Mouse (Mus musculus) neural tube, embryonic 14.5 days (tissue): ENCODE measurements around the gene Atf7ip. TPM values are rescaled to one million over a fixed set of nuclear protein-coding genes. Genes with fewer than 3 reads are reported as not detected.

Experiments
- ATAC-seq: fragments of 200-750 bp; cut with Nextera tagmentation; 2 replicates; pipeline ENCODE4 v1.8.0; 2017; ENCODE audit warnings: low read depth, mild to moderate bottlenecking, moderate TSS enrichment, moderate library complexity
- H3K27ac ChIP-seq: fragments of 300-500 bp; sonication (generic); 2 replicates; pipeline ENCODE4 v1.5.1; 2014; ENCODE audit warnings: low read depth, mild to moderate bottlenecking, control low read depth, low read length, moderate library complexity, mixed read lengths
- H3K27me3 ChIP-seq: fragments of 300-500 bp; sonication (generic); 2 replicates; pipeline ENCODE4 v1.6.1; 2014; ENCODE audit warnings: low read length; ENCODE audit not compliant: control insufficient read depth, insufficient read depth
- H3K36me3 ChIP-seq: fragments of 300-500 bp; sonication (generic); 2 replicates; pipeline ENCODE4 v1.6.1; 2014; ENCODE audit warnings: low read length, mixed read lengths; ENCODE audit not compliant: control insufficient read depth, insufficient read depth
- H3K4me1 ChIP-seq: fragments of 300-500 bp; sonication (generic); 2 replicates; pipeline ENCODE4 v1.6.1; 2014; ENCODE audit warnings: low read length; ENCODE audit not compliant: control insufficient read depth, insufficient read depth
- H3K4me2 ChIP-seq: fragments of 300-500 bp; sonication (generic); 2 replicates; pipeline ENCODE4 v1.6.1; 2014; ENCODE audit warnings: mild to moderate bottlenecking, low read depth, low read length, control low read depth
- H3K4me3 ChIP-seq: fragments of 300-500 bp; sonication (generic); 2 replicates; pipeline ENCODE4 v1.5.1; 2014; ENCODE audit warnings: low read depth, low read length, control low read depth, mixed read lengths
- H3K9ac ChIP-seq: fragments of 300-500 bp; sonication (generic); replicated peaks from 2 replicates; pipeline ENCODE4 v1.6.1; 2014; ENCODE audit warnings: low read depth, mild to moderate bottlenecking, control low read depth, low read length, mixed read lengths
- H3K9me3 ChIP-seq: fragments of 300-500 bp; sonication (generic); 2 replicates; pipeline ENCODE4 v1.6.1; 2016; ENCODE audit warnings: low read length; ENCODE audit not compliant: control insufficient read depth
- WGBS: fragments of 180-500 bp; shearing (Covaris S2); extraction: QIAGEN DNeasy Blood & Tissue Kit; methylation state at CpG from one replicate; pipeline ENCODE4 v1.1.7; 2014; 5-methylcytosine and 5-hydroxymethylcytosine counted together
- polyA plus RNA-seq: library from polyadenylated mRNA; unstranded; fragments of >200 nt; fragmentation: Nextera tagmentation; extraction: Ambion mirVana; gene quantifications from 2 replicates; pipeline ENCODE4 v1.2.1, GENCODE M21; 2014

Gene Atf7ip
- polyA plus RNA-seq, 1 experiment from 2014 or later: 59.5 TPM

DNA sequence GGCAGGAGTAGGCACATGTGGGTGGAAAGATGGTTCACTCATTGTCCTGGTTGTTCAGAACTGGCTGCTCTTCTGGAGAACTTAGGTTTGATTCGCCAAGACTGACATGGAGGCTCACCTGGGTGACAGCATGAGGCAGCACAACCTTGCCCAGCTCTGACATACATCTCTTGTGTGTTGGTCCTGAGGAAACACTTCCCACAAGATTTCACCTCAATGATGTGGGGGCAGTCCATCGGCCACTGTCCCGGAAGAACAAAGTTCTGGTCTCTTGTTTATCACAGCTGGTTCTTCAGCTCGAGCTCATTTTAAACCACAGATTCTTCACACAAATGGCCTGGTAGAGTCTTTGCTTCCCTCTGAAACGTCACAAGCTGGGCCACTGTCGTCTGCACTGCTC lies 10.7 kb downstream of the Atf7ip start:
- Histone ChIP-seq H3K4me3 (no peak overlapping the region), H3K4me2 (no peak overlapping the region), H3K36me3 (no peaks in the 10 kb centered on the region), H3K27ac (no peak overlapping the region), H3K9ac (no peak overlapping the region), H3K9me3 (no peaks in the 10 kb centered on the region; the same call in 1 of the 2 replicates), H3K27me3 (no peaks in the 10 kb centered on the region), H3K4me1 (no peaks in the 10 kb centered on the region)
- 95% methylated on average over 6 of the region's 6 CpGs for WGBS
- ATAC-seq: no peak

DNA sequence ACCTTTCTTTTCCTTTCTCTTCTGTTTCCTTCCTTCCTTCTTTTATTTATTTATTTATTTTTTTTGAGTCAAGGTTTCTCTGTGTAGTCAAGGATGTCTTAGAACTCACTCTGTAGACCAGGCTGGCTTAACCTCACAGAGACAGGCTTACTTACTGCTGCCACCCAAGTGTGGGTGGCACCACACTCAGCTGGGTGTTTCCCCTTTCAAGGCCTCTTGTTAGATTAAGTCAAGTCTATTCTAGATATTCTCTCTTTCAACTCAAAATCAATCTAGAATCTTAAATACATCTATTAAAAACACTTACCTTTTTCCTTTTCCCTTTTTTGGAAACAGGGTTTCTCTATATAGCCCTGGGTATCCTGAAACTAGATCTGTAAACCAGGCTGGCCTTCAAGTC lies 11.3 kb downstream of the Atf7ip start:
- Histone ChIP-seq H3K36me3 (no peaks in the 10 kb centered on the region), H3K9ac (no peak overlapping the region), H3K27ac (no peak overlapping the region), H3K4me1 (no peaks in the 10 kb centered on the region), H3K4me3 (no peak overlapping the region), H3K4me2 (no peak overlapping the region), H3K9me3 (no peaks in the 10 kb centered on the region; the same call in 1 of the 2 replicates), H3K27me3 (no peaks in the 10 kb centered on the region)
- ATAC-seq: no peak

DNA sequence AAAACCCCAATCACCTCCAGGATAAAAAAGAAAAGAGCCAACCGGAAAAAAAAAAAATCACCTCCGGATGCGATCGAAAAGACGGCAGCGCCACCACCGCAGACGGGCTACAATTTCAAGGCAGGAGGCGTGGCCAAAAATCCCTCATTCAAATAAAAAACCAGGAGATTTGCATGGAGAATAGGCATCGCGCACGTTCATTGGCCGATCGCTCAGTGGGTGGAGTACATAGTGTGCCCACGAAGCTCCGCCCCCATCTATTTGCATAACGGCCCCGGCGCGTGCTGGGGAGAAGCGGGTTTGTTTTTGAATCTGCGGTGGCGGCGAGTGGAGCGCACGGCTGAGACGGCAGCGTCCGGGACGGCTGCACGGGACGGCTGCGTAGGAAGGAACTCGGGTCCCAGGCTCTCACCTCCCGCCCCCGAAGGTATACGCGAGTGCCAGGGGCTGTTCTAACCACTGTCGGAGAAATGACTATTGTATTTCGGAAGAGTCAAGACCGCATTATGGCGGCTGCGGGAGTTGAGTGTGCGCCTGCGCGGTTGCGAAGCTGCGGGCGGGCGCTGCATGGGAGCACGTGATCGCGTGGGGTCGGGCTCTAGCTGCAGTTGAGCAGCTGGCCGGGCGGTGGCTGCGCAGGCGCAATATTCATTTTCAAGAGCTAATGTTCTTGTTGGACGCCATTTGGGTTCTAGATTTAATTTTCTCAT lies 12.7 kb downstream of the Atf7ip start:
- H3K4me1 ChIP-seq: no peaks in the 10 kb centered on the region
- peak overlapping the region; percentile 97 for H3K27ac ChIP-seq
- no peaks in the 10 kb centered on the region for H3K36me3 ChIP-seq
- no peaks in the 10 kb centered on the region; the same call in 1 of the 2 replicates for H3K9me3 ChIP-seq
- ATAC-seq: peak; percentile 98
- peak overlapping the region; percentile 51 for H3K9ac ChIP-seq
- no peaks in the 10 kb centered on the region for H3K27me3 ChIP-seq
- peak overlapping the region; percentile 30 for H3K4me2 ChIP-seq
- H3K4me3 ChIP-seq: peak overlapping the region; percentile 64
- WGBS: under 1% methylated on average over 59 of the region's 59 CpGs

DNA sequence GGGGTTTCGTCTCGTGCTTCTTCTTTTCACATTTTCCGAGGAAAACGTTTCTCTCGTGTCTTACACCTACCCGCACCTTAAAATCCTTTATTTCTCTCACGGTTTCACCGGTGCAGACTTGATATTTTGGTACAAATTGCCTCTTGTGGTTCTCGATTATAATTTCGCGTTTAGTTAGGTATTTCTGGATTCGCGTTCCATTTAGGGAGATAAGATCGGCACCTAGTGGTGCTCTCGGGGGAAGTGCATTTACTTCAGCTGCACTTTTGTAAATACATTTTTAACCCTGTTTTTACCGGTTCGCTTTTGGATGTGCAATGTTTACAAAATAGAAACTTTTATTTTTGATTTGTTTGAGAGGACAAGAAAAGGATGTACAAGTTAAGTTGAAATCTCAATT lies 13.3 kb downstream of the Atf7ip start:
- Histone ChIP-seq H3K27ac (peak overlapping the region; percentile 97), H3K36me3 (no peaks in the 10 kb centered on the region), H3K4me3 (peak overlapping the region; percentile 64), H3K9me3 (no peaks in the 10 kb centered on the region; the same call in 1 of the 2 replicates), H3K9ac (peak overlapping the region; percentile 51; the same call in 1 of the 2 replicates), H3K27me3 (no peaks in the 10 kb centered on the region), H3K4me1 (no peaks in the 10 kb centered on the region), H3K4me2 (peak overlapping the region; percentile 30)
- ATAC-seq: no peak
- 4% methylated on average over 17 of the region's 17 CpGs for WGBS

DNA sequence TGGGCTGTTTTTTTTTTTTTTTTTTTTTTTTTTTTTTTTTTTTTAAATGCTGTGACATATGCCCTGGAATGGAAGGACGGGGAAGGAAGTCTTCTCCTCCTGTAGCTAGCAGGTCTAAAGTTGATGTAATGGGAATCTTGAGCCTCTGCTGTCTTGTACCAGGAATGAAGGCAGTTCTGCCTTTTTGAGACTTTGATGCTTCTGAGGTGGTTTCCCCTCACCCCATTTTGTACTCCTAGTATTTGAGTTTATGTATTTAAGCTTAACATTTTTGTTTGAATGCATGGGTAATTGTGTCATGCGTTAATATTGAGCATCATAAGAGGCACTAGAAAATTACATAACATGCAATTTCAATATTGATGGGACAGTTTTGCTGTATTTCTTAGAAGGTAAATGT lies 14.4 kb downstream of the Atf7ip start:
- peak overlapping the region; percentile 35 for H3K4me2 ChIP-seq
- WGBS: 72% methylated on average over 2 of the region's 2 CpGs
- no peak overlapping the region for H3K27ac ChIP-seq
- no peak overlapping the region for H3K9ac ChIP-seq
- H3K36me3 ChIP-seq: no peaks in the 10 kb centered on the region
- no peak overlapping the region; the same call in 1 of the 2 replicates for H3K4me3 ChIP-seq
- no peaks in the 10 kb centered on the region for H3K27me3 ChIP-seq
- no peaks in the 10 kb centered on the region for H3K9me3 ChIP-seq
- H3K4me1 ChIP-seq: no peaks in the 10 kb centered on the region
- ATAC-seq: no peak

DNA sequence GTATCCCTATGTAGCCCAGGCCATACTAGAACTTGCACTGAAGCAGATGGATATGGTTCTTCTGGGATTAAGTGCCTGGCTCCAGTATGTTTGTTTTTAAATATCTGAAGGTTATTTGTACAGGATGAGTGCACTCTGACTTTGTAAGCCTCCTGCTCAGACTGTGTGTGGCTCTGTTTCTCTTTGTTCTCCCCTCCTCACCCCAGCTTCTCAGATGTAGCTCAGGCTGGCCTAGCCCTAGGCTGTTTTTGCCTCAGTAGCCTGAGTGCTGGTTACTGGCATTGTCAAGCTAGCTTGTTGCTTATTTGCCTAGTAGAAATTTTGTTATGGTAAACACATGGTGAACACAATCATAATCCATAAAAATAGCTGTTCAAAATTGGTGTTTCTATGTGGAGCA lies 15.7 kb downstream of the Atf7ip start:
- ATAC-seq: no peak
- H3K4me1 ChIP-seq: no peaks in the 10 kb centered on the region
- H3K9ac ChIP-seq: no peak overlapping the region
- no peaks in the 10 kb centered on the region for H3K9me3 ChIP-seq
- H3K36me3 ChIP-seq: no peaks in the 10 kb centered on the region
- H3K4me2 ChIP-seq: no peak overlapping the region
- no peak overlapping the region for H3K27ac ChIP-seq
- H3K27me3 ChIP-seq: no peaks in the 10 kb centered on the region
- H3K4me3 ChIP-seq: no peak overlapping the region

DNA sequence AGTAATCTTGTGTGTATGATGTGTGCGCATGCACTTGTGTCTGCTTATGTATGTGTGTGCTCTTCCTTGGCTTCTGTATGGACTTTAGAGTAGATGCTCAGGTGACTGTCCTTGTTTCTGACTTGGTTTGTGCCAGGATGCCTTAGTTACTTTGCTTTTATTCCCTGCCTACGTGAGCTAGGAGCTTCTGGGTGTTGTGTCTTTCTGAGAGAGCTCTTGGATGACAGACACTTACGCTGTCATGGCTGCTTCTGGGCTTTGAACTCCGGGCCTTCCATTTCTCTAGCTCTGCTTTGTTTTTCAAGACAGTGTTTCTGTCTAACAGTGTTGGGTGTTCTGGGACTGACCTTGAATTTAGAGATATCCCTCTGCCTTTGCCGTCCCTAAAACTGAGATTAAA lies 16.7 kb downstream of the Atf7ip start:
- ATAC-seq: no peak
- Histone ChIP-seq H3K27me3 (no peaks in the 10 kb centered on the region), H3K4me2 (no peak overlapping the region), H3K9ac (no peak overlapping the region), H3K36me3 (no peaks in the 10 kb centered on the region), H3K27ac (no peak overlapping the region), H3K9me3 (no peaks in the 10 kb centered on the region), H3K4me3 (no peak overlapping the region), H3K4me1 (no peaks in the 10 kb centered on the region)
- 94% methylated on average over 5 of the region's 5 CpGs for WGBS

DNA sequence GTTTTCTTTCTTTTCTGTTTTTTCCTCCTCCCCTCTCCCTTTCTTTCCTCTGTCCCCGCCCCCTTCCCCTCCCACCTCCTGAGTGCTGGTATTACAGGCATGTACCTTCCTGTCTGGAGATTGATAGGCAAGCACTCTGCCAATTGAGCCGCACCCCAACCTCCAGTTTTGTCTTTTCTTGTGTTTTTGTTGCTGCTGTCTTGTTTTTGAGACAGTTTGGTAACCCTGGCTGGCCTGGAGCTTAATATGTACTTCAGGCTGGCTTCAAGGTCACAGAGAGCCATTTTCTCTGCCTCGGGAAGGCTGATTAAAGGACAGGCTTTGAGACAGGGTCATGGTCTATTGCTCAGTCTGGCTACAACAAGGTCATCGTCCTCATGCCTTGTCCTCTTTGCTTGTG lies 18.8 kb downstream of the Atf7ip start:
- H3K4me2 ChIP-seq: no peak overlapping the region
- H3K9ac ChIP-seq: no peak overlapping the region
- H3K9me3 ChIP-seq: no peaks in the 10 kb centered on the region
- H3K4me3 ChIP-seq: no peak overlapping the region
- no peaks in the 10 kb centered on the region for H3K4me1 ChIP-seq
- WGBS: 93% methylated on average over 4 of the region's 4 CpGs
- H3K27me3 ChIP-seq: no peaks in the 10 kb centered on the region
- H3K36me3 ChIP-seq: no peaks in the 10 kb centered on the region
- ATAC-seq: no peak
- no peak overlapping the region for H3K27ac ChIP-seq

DNA sequence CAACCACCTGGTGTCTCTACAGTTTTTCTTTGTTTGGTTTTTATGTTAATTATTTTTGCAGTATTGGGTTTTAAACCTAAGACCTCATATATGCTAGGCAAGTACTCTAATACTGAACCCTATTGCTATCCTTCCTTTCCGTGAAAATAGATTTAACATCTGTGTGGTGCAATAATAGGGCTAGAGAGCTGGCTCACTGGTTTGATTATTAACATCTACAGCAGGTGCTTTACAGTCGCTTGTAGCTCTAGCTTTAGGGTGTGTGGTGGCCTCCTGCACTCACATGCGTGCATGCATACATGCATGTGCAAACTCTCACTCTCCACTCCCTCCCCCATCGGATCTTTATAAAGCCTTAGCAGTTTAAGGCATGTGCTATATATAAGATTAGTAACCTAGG lies 19.6 kb downstream of the Atf7ip start:
- no peak for ATAC-seq
- H3K36me3 ChIP-seq: no peaks in the 10 kb centered on the region
- H3K4me1 ChIP-seq: no peaks in the 10 kb centered on the region
- 90% methylated on average over 4 of the region's 4 CpGs for WGBS
- H3K9ac ChIP-seq: no peak overlapping the region
- no peaks in the 10 kb centered on the region for H3K27me3 ChIP-seq
- no peak overlapping the region for H3K4me2 ChIP-seq
- H3K9me3 ChIP-seq: no peaks in the 10 kb centered on the region
- no peak overlapping the region for H3K27ac ChIP-seq
- H3K4me3 ChIP-seq: no peak overlapping the region
